Mouse (Mus musculus) spleen, postnatal 10 days (tissue): Measurements from ENCODE around the gene Rxra.

Source experiments
- DNase-seq, 2 experiments: peaks; one replicate each; pipeline ENCODE4 v3.0.0; 2021 to 2022; ENCODE audit warnings: low spot score in 2 of 2

Gene Rxra

DNA sequence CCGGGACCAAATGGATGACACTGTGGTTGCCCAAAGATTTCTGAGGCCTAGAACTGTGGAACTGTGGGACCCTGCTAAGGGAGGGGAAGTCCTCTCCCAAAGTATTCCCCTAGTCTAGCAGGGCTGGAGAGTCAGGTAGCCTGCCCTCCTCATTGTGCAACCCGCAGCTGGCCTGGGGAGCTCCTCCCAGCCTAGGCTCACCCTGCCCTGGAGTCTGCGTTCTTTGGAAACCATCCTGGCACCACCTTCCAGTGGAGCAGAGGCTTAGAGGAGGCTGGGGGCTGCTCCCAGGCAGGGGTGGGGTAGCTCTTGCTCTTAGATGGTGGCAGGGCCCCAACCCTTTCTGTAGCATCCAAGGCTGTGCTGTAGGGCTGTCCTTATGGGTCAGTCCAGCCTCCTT lies 26.0 kb downstream of the Rxra start:
- no peak for DNase-seq

DNA sequence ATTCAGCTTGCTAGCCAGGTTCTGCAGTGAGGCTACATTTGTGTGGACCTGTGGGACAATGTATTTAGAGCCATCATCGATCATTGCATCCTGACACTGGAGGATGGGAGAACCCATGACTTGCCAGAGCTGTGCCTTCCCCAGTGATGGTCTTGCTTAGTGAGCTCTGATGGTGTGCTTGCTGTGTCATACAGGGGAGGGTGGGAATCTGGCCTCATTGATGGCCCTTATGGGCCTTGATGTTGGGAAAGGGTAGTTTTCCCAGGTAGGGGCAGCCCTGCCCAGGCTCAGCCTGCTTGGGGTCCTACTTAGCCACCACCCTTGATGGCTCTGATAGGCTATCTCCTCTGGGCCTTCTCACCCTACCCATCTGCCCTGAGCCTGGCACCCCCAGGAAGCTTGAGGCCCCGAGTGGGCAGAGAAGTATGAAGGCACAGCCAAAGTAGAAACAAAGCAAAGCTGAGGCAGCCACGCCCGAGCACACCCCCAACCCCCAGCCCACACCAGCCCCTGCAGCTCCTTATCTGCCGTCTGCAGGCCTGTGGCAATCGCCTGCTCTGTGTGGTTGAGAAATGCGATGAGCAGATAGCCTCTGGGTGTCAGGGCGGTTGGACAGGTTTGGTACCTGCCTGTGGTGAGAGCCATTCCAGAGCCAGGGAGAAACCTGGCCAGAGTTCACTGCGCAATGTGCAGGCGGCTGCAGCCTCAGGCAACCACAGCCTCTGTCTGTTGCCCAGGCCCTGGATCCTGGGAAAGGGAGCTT lies 26.8 kb downstream of the Rxra start:
- DNase-seq: peak in 1 of 2 experiments; percentile 48

DNA sequence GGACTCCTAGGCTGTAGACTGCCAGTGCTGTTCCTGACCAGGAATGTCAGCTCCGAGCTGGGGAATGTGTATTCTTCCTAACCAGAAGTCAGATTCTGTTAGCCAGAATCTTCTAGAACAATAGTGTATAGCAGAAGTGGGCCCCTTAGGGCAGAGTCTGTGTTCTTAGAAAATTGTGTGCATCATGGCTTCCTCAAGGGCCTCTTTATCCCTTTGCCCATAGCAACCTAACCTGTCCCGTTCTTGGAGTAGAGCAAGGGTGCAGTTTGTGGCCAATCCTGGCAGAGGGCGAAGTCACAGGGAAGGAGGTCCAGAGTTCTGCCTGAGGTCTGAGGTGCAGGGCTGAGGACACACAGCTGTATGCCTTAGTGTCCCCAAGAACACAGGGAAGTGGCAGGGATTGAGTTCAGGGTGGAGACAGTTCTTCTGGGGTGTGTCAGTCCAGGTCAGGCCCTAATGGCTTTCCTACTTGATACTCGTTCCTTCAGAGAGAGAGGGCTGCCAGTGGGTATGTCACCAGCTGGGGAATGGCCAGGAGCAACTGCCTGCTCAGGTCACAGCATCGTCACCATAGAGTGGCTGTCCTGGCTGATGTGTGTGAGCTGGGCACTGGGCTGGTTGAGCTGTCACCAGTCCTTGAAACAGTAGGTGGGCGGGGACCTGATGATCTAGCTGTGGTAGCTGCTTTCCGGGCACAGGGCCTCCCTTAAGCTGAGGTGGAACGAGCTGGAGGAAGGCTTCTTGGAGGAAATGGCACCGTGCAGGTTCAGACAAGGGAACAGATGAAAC lies 27.8 kb downstream of the Rxra start:
- peak in 1 of 2 experiments; percentile 32 for DNase-seq

DNA sequence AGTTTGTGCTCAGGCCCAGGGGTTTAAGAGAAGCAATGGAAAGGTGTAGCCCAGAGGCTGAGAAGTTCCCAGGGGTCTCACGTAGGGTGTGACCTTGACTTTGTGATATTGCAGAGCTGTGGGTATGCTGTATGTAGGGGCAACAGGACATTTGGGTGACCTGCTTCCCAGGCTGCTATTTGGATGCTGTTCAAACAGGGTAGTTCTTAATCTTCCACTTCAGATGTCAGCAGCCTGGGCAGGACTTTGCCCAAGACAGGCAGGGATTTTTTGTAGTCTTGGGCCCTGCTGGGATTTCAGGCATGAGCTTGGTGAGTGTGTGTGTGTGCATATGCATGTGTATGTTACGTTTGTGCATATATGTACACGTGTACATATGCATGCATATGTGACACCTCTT lies 28.4 kb downstream of the Rxra start:
- DNase-seq: no peak

DNA sequence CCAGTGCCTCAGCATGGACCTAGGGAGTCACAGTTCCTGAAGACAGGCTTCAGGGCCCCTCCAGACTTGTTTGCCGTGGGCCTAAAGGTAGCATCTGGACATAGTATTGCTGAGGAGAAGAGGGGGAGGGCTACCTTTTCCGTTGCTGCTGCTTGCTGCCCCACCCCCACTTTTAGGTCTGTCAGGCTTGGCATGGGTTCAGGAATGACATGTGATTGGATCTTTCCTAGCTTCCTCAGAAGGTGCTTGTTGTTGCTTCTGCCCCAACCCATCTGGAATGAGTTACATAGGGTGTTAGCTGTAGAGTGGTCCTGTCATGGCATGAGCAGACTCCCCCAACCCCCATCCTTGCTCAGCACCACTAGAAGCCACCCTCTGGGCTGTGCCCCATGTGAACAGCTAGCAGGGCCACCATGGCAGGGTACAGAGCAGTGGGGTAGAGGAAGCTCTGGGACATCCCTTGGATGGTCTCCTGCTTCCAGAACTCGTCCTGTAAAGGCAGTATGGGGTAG lies 34.7 kb downstream of the Rxra start:
- no peak for DNase-seq

DNA sequence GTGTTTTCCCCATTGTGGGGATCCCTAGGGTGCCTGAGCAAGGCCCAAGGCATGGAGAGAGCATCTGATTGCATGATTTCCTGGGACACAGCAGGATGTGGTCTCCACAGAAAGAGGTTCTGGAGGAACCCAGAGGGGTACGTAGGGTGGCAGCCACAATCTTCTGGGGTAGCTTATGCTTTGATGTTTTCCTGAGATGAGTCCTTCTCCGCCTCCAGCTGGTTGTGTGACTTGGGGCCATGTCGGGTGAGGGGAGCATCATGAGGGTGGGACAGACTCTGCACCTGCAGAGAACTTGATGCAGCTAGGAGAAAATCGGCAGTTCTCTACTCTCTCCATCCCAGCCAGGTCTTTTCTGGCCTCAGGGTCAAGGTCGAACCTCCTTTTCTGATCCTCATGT lies 36.4 kb downstream of the Rxra start:
- no peak for DNase-seq

DNA sequence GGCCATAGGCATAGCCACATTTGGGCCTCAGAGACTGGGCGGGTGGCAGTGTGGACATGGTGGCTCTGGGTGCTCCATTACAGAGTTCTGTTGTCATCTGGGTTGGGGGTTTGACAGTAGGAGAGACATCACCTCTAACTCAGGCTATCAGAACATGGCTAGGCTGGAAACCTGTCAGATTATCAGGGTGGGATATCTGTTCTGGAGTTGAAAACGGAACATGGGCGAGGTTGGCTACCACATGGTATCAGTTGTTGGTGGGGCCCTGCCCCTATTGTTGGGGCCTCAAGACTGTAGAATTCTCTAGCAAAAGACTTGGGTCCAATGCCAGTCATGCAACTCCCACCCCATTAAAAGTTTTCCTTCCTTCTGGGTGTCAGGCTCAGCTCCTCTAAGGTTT lies 37.1 kb downstream of the Rxra start:
- DNase-seq: no peak

DNA sequence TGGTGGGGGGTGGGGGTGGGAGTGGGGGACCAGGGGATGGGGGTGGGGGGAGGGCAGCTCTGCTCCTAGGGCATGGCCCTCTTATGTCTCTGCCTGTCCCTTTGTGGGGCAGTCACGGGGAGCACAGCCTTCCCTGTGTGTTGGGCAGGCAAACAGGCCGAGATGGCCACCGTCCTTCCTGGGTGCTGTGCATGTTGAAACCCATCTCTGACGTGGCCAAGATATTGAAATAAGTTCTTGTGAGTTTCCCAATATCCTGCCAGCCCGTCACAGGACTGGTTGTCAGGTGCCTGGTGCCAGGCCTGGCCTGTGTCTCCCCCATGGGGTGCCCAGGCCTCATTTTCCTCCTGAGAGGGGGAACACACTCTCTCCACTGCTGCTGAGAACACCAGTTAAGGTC lies 37.9 kb downstream of the Rxra start:
- DNase-seq: peak in 1 of 2 experiments; percentile 34

DNA sequence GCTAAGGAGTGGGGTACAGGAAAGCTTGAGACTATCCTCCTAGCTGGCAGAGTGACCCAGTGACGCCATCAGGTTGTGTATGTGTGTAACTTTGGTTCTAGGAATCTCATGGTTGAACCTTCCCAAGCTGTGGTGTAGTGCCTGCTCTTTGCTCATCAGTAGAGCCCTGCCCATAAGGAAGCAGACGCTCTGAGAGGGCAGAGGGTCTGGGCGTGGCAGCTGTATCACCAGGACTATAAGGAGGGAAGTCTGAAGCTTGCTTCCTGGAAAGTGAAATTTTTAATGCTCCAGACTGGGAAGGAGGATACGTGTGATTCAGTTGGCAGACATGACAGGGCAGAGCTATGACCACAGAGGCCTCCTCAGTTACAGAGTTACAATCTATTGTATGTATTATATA lies 39.0 kb downstream of the Rxra start:
- no peak for DNase-seq

DNA sequence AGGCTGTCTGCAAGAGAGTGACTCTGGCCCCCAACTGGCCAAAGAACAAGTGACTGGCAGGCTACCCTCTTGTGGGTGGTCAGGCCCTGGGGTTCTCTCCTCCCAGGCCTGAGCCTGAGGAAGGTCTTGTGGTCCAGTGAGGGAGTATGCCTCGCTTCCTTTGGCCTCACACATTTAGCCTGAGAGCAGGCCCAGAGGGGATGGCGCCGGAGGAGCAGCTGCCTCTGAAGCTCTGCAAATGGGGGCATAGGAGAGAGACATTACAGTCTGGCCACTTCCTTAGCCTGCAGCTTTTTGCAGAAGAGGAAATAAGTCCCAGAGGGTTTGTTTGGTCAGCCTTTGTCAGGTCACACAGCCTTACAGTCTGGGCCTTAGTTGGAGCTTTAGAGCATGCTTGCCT lies 40.1 kb downstream of the Rxra start:
- no peak for DNase-seq

DNA sequence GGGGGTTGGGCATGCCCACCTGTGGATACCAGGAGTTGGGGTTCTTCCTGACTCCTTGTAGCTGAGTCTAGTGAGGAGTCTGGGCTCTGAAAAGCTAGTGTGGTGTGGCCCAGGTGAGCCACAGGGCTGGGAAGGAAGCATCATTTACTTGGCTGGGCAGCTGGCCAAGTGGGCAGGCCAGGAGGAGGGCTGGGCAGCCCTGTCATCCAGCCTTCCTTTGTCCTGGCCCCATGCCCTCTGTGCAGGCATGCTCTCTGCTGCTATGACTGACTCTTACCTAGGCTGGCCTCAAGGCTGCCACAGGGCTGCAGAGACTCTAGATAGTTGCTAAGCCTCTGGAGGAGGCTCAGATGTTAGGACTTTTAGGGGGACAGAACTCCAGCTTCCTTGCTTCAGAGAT lies 42.0 kb downstream of the Rxra start:
- peak in 1 of 2 experiments; percentile 36 for DNase-seq

DNA sequence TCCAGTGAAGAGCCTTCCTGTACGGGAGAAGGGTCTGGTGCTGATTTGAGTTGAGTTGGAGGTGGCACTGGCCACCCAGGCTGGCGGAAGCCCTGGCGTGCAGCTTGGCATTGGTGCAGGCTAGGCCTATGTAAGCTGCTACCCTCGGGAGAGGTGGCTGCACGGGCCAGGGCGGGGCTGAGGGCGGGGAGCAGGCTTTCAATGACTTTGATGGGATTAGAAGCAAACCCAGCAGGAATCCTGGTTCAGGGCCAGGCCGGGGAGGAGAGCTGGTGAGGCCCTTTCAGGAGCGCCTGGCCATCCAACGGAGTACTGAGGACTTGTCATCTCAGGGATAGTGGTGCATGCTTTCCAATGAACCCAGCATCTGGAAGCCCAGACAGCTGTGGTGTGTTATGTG lies 43.4 kb downstream of the Rxra start:
- DNase-seq: no peak

DNA sequence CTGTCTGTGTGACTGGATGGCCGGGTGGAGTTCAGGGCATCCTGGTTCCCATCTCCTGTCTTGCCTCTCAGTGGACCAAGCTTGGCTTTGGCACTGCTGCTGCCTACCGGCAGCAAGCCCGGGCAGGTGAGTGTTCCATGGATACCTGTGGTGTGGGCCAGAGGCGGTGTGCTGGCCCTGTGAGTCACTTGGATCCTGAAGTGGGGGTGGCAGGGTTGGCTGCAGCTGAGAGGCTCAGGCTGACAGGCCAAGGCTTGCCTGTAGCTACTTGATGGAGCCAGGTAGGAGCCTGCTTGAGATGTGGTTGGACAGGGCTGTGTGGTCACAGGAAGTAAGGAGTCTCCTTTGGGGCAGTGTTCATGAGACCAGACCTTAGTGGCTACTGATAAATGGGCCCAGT lies 45.4 kb downstream of the Rxra start:
- no peak for DNase-seq

DNA sequence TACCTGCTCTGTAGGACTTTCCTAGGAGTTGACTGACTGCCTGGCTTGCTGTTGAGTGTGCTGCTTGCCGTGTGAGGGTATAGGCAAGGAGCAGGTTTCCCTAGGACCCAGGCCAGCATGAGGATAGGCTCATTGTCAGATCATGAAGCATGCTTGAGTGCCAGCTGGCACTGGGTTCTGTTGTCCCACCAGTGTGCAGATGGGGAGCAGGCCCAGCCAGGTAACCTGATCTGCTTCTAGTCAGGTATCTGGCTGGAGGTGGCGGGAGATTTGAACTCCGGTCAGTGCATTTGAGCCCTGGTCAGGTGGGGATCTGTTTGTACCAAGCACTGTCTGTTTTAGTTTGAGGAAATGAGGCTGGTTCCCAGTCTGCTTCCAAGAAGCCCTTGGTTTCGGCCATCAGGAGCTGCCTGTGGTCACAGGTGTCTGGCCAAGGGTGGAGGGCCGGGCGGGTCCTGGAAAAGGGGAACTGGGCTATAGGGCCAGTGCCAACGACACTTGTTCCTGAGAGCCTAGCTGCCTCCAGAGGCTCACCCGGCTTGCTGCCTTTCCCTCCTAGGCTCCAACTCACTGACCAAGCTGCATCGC lies 48.6 kb downstream of the Rxra start:
- no peak for DNase-seq

DNA sequence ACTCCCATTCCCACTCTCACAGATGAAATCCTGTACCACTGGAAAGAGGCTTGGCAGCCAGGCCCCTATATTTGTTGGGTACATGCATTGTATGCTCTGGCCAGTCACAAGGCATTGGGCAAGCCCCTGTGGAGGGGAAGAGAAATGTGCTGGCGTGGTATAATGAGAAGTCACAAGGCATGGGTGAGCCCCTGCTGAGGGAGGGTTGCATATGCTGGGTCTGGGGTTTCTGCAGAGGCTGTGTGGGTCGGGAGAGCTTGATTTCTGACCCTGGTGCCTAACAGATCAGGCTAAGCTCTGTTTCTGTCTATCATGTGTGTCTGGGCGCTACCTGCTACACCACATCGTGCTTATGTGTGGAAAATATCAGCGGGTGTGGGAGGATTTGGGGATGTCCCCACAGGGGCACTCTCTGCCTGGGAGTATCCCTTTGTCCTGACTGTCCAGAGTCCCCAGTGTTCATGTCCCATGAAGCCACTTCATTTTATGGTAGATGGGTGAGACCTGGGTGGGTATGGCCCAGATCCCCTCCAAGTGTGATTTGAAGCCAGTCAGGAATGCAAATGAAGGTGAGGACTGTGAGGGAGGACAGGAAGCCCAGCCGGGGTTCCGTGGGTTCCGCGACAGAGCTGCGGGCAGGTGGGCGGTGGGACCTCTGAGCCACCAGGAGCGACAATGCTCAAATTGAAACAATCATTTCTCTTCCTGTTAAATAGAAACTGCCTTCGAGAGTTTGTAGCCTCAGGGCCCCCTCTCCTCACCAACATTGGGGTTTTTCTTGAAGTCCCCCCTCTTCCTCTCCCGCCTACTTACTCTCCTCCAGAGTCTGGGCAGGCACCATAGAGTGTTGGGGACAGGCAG lies 52.0 kb downstream of the Rxra start:
- no peak for DNase-seq

DNA sequence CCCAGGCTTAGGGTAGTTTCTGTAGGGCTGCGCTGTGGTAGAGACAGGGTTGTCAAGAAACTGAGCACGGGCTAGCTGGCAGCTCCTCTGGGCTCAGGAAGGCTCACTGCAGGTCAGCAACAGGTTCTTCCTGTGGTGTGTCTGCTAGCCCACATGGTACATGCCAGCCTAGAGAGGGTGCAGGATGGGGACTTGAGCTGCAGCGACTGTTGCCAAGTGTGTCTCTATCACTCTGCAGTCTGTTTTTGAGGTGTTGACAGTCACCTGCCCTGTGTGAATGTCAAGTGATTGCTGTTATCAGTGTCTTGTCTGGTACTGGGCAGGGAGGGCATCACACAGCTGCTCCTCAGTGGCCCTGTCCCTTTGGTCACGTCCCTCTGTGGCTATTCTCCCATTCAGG lies 52.8 kb downstream of the Rxra start:
- no peak for DNase-seq

DNA sequence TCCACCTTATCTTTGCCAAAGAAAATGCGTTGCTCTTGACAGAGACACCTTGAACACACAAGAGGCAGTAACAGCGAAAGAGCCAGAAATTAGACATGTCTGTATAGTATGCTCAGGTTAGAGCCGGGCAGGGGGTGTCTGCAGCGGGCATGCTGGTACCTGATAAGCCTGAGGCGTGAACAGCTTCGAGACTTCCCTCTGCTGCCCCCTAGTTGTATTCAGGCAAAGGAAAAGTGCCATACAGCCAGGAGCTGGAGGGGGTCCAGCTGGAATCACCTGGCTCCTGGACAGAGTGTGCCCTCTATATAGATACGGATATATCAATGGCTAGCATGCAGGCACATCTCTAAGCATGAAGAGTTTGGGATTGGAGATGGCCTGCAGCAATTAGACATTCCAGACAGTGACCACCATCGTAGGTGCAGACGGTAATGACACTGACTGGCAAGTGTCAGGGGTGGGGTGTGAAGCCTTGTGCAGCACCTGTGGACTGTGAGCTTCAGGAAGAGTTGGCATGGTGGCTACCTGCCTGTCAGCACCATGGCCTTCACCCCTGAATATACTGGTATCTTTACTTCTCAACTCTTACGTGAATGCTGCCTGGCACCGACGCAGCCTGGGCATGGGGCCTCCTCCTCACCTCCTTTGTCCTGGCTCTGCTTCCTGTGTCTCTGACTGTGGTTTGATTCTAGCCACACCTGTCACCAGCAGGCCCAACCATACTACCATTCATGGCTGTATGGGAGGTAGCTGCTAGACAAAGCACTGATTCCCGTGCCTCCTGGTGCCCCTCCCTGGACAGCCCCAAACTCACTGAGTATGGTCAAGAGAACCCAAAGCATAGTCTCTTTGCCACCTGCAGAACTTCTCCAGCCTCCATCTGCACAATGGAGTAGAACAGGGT lies 54.0 kb downstream of the Rxra start:
- DNase-seq: peak in 1 of 2 experiments; percentile 45

DNA sequence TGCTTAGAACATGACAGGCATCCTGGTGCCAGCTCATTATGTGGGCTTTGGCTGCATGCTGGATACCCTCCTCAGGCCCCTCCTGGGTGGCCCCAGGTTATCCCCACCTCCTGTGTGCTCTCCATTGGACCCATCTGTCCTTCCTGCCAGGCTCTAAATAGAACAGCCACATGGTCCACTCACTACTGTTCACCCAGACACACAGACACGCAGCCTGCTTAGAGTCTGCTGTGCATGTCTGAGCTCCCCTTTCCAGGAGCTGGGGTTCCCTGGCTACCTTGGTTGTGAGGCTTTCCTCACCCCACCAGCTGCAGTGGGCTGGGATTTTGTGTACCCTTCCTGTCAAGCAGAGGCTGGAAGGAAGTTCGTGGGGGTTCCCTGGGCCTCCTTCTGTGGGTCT lies 56.8 kb downstream of the Rxra start:
- DNase-seq: no peak

DNA sequence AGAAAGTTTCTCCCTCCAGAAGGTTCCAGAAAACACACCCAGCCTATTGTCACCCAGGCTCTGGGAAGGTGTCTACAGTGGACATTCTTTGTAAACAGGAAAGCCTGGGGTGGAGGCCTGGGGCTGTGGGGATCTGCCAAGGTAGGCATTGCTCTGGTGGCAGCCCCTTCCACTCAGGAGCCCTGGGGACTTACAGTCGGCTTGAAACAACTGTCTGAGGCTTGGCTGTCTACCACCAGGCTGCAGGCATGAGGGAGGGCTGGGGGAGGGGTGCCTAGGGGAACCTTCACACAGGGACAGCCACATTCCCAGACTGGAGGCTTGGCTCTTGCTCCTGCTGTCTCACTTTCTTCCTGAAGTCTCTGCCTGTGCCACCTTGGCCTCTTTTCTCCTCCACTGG lies 58.1 kb downstream of the Rxra start:
- DNase-seq: no peak

DNA sequence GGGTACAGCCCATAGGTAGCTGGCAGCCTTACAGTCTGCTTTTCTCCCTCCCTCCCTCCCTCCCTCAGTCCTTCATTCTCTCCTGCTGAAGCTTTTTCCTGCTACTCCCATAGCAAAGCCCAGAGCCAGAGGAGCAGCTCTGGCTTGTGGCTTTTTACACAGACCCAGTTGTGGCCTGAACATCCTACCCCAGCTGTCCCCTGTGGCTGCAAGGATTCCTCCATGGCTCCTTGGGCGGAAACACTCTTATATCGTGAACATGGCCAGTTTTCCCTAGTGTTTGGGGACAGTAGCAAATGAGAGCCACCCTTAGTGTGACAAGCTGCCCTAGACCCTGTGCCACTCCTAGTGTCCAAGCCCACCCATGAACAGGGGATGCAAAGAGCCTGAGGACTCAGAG lies 58.6 kb downstream of the Rxra start:
- no peak for DNase-seq

DNA sequence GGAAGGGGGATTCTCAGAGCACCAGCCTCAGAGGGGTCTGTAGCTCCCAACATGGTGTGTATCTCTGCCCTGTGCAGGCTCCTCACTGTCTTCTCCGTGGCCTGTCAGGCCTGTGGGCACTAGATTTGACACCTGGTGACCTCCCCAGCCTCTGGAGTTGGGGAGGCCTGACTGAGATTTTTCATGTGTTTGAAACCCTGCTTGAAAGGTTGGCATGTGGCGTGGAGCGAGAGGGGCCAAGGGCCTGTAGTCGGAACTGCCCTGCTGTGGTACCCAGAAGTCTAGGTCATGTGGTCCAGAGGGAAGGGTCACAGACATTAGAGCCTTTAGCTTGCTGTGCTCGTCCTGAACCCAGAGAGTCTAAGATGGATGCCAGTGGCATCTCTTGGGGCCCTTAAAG lies 60.6 kb downstream of the Rxra start:
- DNase-seq: no peak
